Mouse (Mus musculus) kidney, embryonic 16.5 days (tissue): ENCODE results near the gene Vmn1r57. TPM values are rescaled to one million over a fixed set of nuclear protein-coding genes. Genes with fewer than 3 reads are reported as not detected.
"Not testable (repeated sequence)": the region's sequence is repeated elsewhere in the genome, so short reads cannot be mapped to it uniquely, and the experiment has no call there.

Experiments used
- ATAC-seq: fragments of 200-750 bp; cut with Nextera tagmentation; 2 replicates; pipeline ENCODE4 v1.8.0; 2017; ENCODE audit warnings: moderate TSS enrichment; ENCODE audit not compliant: low FRiP score, low TSS enrichment
- H3K27ac ChIP-seq: fragments of 300-500 bp; sonication (generic); 2 replicates; pipeline ENCODE4 v1.5.1; 2014; ENCODE audit warnings: low read length
- H3K27me3 ChIP-seq: fragments of 300-500 bp; sonication (generic); 2 replicates; pipeline ENCODE4 v1.6.1; 2014; ENCODE audit warnings: low read length, control low read depth, mixed read lengths; ENCODE audit not compliant: insufficient read depth
- H3K36me3 ChIP-seq: fragments of 300-500 bp; sonication (generic); 2 replicates; pipeline ENCODE4 v1.6.1; 2014; ENCODE audit warnings: low read length, control low read depth, mixed read lengths; ENCODE audit not compliant: insufficient read depth
- H3K4me1 ChIP-seq: fragments of 300-500 bp; sonication (generic); 2 replicates; pipeline ENCODE4 v1.6.1; 2014; ENCODE audit warnings: low read length, control low read depth, mixed read lengths; ENCODE audit not compliant: insufficient read depth
- H3K4me2 ChIP-seq: fragments of 300-500 bp; sonication (generic); replicated peaks from 2 replicates; pipeline ENCODE4 v1.6.1; 2014; ENCODE audit warnings: low read depth, low read length
- H3K4me3 ChIP-seq: fragments of 300-500 bp; sonication (generic); 2 replicates; pipeline ENCODE4 v1.5.1; 2014; ENCODE audit warnings: mild to moderate bottlenecking, low read length
- H3K9ac ChIP-seq: fragments of 300-500 bp; sonication (generic); replicated peaks from 2 replicates; pipeline ENCODE4 v1.6.1; 2014; ENCODE audit warnings: low read length
- H3K9me3 ChIP-seq: fragments of 300-500 bp; sonication (generic); 2 replicates; pipeline ENCODE4 v1.6.1; 2016; ENCODE audit warnings: low read length, control low read depth
- WGBS: fragments of 180-500 bp; shearing (Covaris S2); extraction: QIAGEN DNeasy Blood & Tissue Kit; methylation state at CpG from one replicate; pipeline ENCODE4 v1.1.7; 2014; 5-methylcytosine and 5-hydroxymethylcytosine counted together
- polyA plus RNA-seq: library from polyadenylated mRNA; unstranded; fragments of >200 nt; fragmentation: Nextera tagmentation; extraction: Ambion mirVana; gene quantifications from 2 replicates; pipeline ENCODE4 v1.2.1, GENCODE M21; 2015

Gene Vmn1r57
- not detected in 2 replicates for polyA plus RNA-seq

- not testable (repeated sequence) for H3K27ac ChIP-seq, H3K27me3 ChIP-seq, H3K4me2 ChIP-seq, H3K9ac ChIP-seq, H3K9me3 ChIP-seq, H3K4me3 ChIP-seq, H3K36me3 ChIP-seq, ATAC-seq, H3K4me1 ChIP-seq
- 69% methylated on average over 1 of the region's 1 CpGs for WGBS
Observed at GRCm38 (mm10) chr7:5218193-5218592, at the start of gene Vmn1r57. Gene Vmn1r57 (plus strand): TSS chr7:5218493.

DNA sequence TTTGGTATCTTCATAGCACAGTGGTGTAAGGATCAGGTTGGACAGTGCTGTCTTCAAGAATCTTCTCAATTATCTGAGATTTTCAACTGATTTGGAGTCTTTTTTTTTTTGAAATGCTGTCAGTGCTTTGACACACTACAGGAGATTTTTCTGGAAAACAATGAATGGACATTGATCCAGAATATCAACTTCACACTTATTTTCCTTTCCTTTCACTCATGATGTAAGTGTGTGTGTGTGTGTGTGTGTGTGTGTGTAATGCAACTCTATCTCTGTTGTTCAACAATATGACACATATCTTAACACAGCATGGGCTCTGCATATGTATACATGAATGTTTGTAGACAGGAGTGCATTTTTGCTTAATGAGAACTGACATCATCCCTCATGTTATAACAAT is 21.6 kb upstream of the Vmn1r57 start, which contains the start of gene Vmn1r56:
Gene Vmn1r56, minus strand, starts transcription at position 101 of the 400 bp plus-strand sequence.
- not testable (repeated sequence) for H3K9ac ChIP-seq, H3K27ac ChIP-seq, ATAC-seq, H3K9me3 ChIP-seq, H3K27me3 ChIP-seq, H3K4me2 ChIP-seq, H3K36me3 ChIP-seq, H3K4me3 ChIP-seq, H3K4me1 ChIP-seq

DNA sequence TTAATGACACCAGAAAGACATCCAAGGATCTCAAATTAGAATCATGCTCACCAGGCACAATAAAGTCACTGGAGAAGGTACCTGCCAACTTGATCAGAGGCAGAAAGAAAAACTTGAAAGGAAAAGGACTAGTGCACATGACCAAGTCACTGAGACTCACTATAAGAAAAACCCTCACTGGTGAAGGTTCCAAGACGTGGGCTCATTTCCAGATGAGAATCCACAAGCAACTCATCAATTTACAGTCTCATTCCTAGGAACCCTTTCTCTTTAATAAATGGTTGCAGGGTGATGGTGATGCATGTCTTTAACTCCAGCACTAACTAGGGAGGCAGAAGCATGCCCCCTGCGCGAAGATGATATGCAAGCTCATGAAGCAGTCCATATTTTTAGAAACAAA is 44.8 kb downstream of the Vmn1r57 start:
- no peak overlapping the region for H3K4me2 ChIP-seq
- no peak overlapping the region for H3K4me3 ChIP-seq
- H3K27ac ChIP-seq: no peak overlapping the region
- H3K9ac ChIP-seq: no peak overlapping the region
- no peaks in the 10 kb centered on the region for H3K4me1 ChIP-seq
- no peaks in the 10 kb centered on the region for H3K36me3 ChIP-seq
- WGBS: 86% methylated on average over 3 of the region's 3 CpGs
- no peaks in the 10 kb centered on the region for H3K27me3 ChIP-seq
- H3K9me3 ChIP-seq: 0 out of 2 replicates have a peak, but pooled peaks cover 4% of the 10 kb centered on the region
- ATAC-seq: no peak

Other genes with a start within 250 kb of the Vmn1r57 start
- gene Sbk3, start 247.3 kb upstream of the Vmn1r57 start, polyA plus RNA-seq: not detected in 2 replicates
- gene Zfp579, start 222.3 kb upstream of the Vmn1r57 start, polyA plus RNA-seq: 31.3 and 40.5 TPM in 2 replicates
- gene Zfp524, start 204.1 kb upstream of the Vmn1r57 start, polyA plus RNA-seq: 14.4 and 15.2 TPM in 2 replicates
- 41.9 and 44.2 TPM in 2 replicates for gene Fiz1, start 203.8 kb upstream of the Vmn1r57 start, polyA plus RNA-seq
- gene Gm44973, start 203.0 kb upstream of the Vmn1r57 start, polyA plus RNA-seq: 1.7 and 1.9 TPM in 2 replicates
- 6.6 and 7.6 TPM in 2 replicates for gene Zfp865, start 198.1 kb upstream of the Vmn1r57 start, polyA plus RNA-seq
- 27.1 and 30.3 TPM in 2 replicates for gene Ccdc106, start 197.9 kb upstream of the Vmn1r57 start, polyA plus RNA-seq
- 1.3 TPM in 1 of 2 replicates, not detected in the other for gene 4632433K11Rik, start 184.4 kb upstream of the Vmn1r57 start, polyA plus RNA-seq
- 8.1 and 8.2 TPM in 2 replicates for gene Zfp784, start 180.0 kb upstream of the Vmn1r57 start, polyA plus RNA-seq
- gene Zfp580, start 167.0 kb upstream of the Vmn1r57 start, polyA plus RNA-seq: 35.0 and 44.0 TPM in 2 replicates
- gene U2af2, start 156.3 kb upstream of the Vmn1r57 start, polyA plus RNA-seq: 136 and 139 TPM in 2 replicates
- gene Epn1, start 138.3 kb upstream of the Vmn1r57 start, polyA plus RNA-seq: 64.9 and 66.6 TPM in 2 replicates
- gene Rfpl4, start 101.5 kb upstream of the Vmn1r57 start, polyA plus RNA-seq: not detected in 2 replicates
- 0.23 and 0.69 TPM in 2 replicates for gene Rasl2-9, start 92.5 kb upstream of the Vmn1r57 start, polyA plus RNA-seq
- not detected in 2 replicates for gene Vmn1r55, start 68.8 kb upstream of the Vmn1r57 start, polyA plus RNA-seq
- gene Vmn1r56, start 21.7 kb upstream of the Vmn1r57 start, polyA plus RNA-seq: not detected in 2 replicates
- gene Gm5065, start 132.0 kb downstream of the Vmn1r57 start, polyA plus RNA-seq: not detected in 2 replicates
- gene Nlrp2, start 132.5 kb downstream of the Vmn1r57 start, polyA plus RNA-seq: not detected in 2 replicates
- gene Vmn1r58, start 194.9 kb downstream of the Vmn1r57 start, polyA plus RNA-seq: not detected in 2 replicates
- not detected in 2 replicates for gene Vmn1r59, start 238.3 kb downstream of the Vmn1r57 start, polyA plus RNA-seq